Mouse (Mus musculus) ES-E14 (cell line): ENCODE measurements around the gene Oprd1. TPM values are rescaled to one million over a fixed set of nuclear protein-coding genes. Genes with fewer than 3 reads are reported as not detected.

Source experiments
- DNase-seq: peaks from one replicate; pipeline ENCODE4 v3.0.0-alpha.2; 2013; ENCODE audit warnings: low read depth, low spot score
- H3K27ac ChIP-seq: 2 replicates; pipeline ENCODE4 v1.5.1; 2012; ENCODE audit warnings: low read depth, mild to moderate bottlenecking, low read length, moderate library complexity, mixed read lengths; ENCODE audit not compliant: poor library complexity, insufficient read depth, severe bottlenecking
- H3K36me3 ChIP-seq: 2 replicates; pipeline ENCODE4 v1.6.1; 2012; ENCODE audit warnings: mild to moderate bottlenecking, low read length, moderate library complexity, mixed read lengths; ENCODE audit not compliant: control insufficient read depth, poor library complexity, insufficient read depth, severe bottlenecking
- H3K4me1 ChIP-seq, 2 experiments: fragments of 150-350 bp in 1 of 2; sonication (generic) in 1 of 2; 2 replicates each; pipeline ENCODE4 v1.6.1; 2012; ENCODE audit warnings: low read length in 2 of 2, mild to moderate bottlenecking in 1 of 2, mixed read lengths in 1 of 2; ENCODE audit not compliant: control insufficient read depth in 2 of 2, insufficient read depth in 2 of 2, poor library complexity in 1 of 2
- H3K4me3 ChIP-seq, 2 experiments: fragments of 150-350 bp in 1 of 2; sonication (generic) in 1 of 2; 2 replicates each; pipeline ENCODE4 v1.5.1; 2012; ENCODE audit warnings: low read length in 2 of 2, low read depth in 1 of 2, mild to moderate bottlenecking in 1 of 2, mixed read lengths in 1 of 2; ENCODE audit not compliant: insufficient read depth in 1 of 2, poor library complexity in 1 of 2, severe bottlenecking in 1 of 2
- H3K9ac ChIP-seq: 2 replicates; pipeline ENCODE4 v1.6.1; 2012; ENCODE audit warnings: low read depth, mild to moderate bottlenecking, low read length, mixed read lengths; ENCODE audit not compliant: poor library complexity, insufficient read depth, severe bottlenecking
- H3K9me3 ChIP-seq: fragments of 150-350 bp; sonication (generic); 2 replicates; pipeline ENCODE4 v1.6.1; 2012; ENCODE audit warnings: low read depth, mild to moderate bottlenecking, low read length; ENCODE audit not compliant: control insufficient read depth, insufficient read depth
- CHD2 ChIP-seq: IDR thresholded peaks from 2 replicates; pipeline ENCODE4 v1.6.1; 2014; ENCODE audit warnings: mild to moderate bottlenecking, low read depth, low read length, inconsistent platforms
- HCFC1 ChIP-seq: IDR thresholded peaks from 2 replicates; pipeline ENCODE4 v1.6.1; 2012; ENCODE audit warnings: low read length, inconsistent platforms, borderline replicate concordance; ENCODE audit not compliant: insufficient read depth
- MAFK ChIP-seq: IDR thresholded peaks from 2 replicates; pipeline ENCODE4 v1.6.1; 2014; ENCODE audit warnings: mild to moderate bottlenecking, low read depth, low read length, inconsistent platforms; ENCODE audit not compliant: insufficient read depth
- ZC3H11A ChIP-seq: IDR thresholded peaks from 2 replicates; pipeline ENCODE4 v1.6.1; 2012; ENCODE audit warnings: low read depth, mild to moderate bottlenecking, inconsistent platforms, low read length, borderline replicate concordance
- ZNF384 ChIP-seq: IDR thresholded peaks from 2 replicates; pipeline ENCODE4 v1.6.1; 2012; ENCODE audit warnings: low read depth, low read length, inconsistent platforms
- in situ Hi-C, 2 experiments: fragments of 600-800 bp; cut with MboI; formaldehyde crosslinking; loops; one replicate each; pipeline ENCODE4 v1.15.1; 2025; ENCODE audit warnings: low sequenced_read_pairs in 2 of 2, inconsistent platforms in 1 of 2; ENCODE audit not compliant: unreplicated experiment in 2 of 2
- total RNA-seq: library from RNA; depleted of rRNA; stranded (reverse); fragments of 300-350 nt; gene quantifications from 2 replicates; pipeline ENCODE4 v1.2.3, GENCODE M21; 2012; rRNA removed

The Oprd1 gene
- total RNA-seq, result 0.62 and 0.79 TPM in 2 replicates

DNA sequence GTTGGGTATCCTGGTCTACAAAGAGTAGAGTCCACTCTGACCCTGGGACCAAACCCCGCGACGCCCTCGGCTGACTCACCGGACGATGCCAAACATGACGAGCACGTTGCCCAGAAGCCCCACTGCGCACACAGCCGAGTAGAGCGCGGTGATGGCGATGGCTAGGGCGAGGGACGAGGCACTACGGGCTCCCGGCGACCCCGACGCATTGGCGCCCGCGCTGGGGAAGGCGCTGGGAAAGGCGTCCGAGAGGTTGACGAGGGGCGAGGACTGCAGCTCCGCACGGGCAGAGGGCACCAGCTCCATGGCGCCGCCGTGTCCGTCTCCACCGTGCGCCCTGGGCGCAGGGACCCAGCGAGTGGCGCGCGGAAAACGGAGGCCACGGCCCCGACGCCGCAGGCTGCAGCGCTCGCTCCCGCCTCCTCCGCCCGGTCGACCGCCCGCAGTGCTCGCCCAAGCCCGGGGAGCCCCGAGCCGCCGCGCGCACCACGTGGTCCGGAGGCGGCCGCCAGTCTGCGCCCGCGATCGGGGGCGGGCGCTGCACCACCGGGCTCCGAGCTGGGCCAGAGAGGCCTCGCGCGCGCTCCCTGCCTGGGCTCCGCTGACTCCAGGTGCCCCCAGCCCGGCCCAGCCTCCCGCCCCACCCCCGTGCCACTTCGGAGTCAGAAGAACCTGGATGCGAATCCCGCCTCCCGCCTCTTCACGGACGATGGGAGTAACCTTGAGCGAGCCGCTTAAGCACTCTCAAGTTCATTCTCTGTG is at the start of gene Oprd1:
Gene Oprd1 (minus strand): TSS at position 407 of the 762 bp plus-strand sequence.
- Histone ChIP-seq H3K4me1 (peaks cover 0 to 8% of the 10 kb centered on the region in 2 experiments; a peak in 2 of 4 replicates), H3K9ac (peak within 1 kb of the TSS; percentile 54), H3K4me3 (peak within 1 kb of the TSS; percentile 55 to 61), H3K27ac (no peak within 1 kb of the TSS), H3K9me3 (no peaks in the 10 kb centered on the region), H3K36me3 (no peaks in the 10 kb centered on the region)
- in situ Hi-C loops, result no loop called here
- no peak for TF ChIP-seq ZNF384
- no peak for TF ChIP-seq ZC3H11A
- no peak for TF ChIP-seq CHD2
- no peak for TF ChIP-seq HCFC1
- no peak for TF ChIP-seq MAFK
- DNase-seq, result no peak

DNA sequence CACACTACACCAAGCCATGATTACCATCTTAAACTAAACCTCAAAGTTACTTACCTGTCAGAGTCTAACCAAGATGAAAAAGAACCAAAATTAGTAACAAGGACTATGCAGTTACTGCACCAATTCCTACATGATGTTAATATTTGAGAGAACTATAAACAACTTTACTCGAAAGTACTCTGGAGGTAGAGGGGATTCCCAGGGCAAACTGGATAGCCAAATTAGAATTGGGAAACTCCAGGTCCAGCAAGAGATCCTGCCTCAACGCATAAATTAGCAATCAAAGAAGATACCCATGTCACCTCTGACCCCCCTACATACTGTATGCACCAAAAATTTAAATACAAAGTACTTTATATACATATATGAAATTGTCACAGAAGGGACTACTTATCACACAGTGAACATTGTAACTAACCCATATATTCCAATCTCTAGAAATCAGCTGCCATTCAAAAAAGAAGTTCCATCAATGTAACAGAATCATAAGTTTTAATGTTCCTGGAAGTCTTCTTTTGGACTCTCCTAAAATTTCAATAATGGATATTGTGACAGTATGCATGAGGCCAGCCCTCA is 43.6 kb upstream of the Oprd1 start:
- no peak for TF ChIP-seq HCFC1
- TF ChIP-seq ZNF384, result no peak
- TF ChIP-seq ZC3H11A, result no peak
- no peak for TF ChIP-seq CHD2
- TF ChIP-seq MAFK, result no peak
- no peak for DNase-seq
- Histone ChIP-seq H3K9me3 (no peaks in the 10 kb centered on the region), H3K4me1 (peaks cover 0 to 2% of the 10 kb centered on the region in 2 experiments; a peak in 1 of 4 replicates), H3K27ac (no peak overlapping the region), H3K4me3 (no peak overlapping the region), H3K9ac (no peak overlapping the region), H3K36me3 (peaks cover 10% of the 10 kb centered on the region)
- in situ Hi-C loops, result no loop called here

DNA sequence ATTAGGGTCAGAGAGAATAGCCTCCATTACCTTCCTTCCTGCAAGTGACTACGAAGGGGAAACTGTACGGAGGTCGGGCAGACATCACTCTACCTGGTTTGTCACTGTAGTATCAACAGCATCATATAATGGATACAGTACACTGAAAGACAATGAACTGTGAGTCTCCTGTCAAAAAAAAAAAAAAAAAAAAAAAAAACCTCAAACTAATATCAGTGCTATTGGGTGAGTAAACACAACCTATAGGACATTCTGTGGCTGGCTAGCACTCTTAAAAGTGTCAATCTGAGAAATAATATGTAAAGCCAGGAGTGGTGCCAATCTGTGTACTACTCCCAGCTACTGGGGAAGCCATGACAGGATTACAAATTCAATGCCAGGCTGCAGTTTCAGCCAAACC is 38.9 kb upstream of the Oprd1 start:
- H3K27ac ChIP-seq, result no peak overlapping the region; the same call in 1 of the 2 replicates
- no peak for TF ChIP-seq ZC3H11A
- no peak for TF ChIP-seq CHD2
- TF ChIP-seq ZNF384, result peak; percentile 45; the same call in 1 of the 2 replicates
- no peak for TF ChIP-seq MAFK

DNA sequence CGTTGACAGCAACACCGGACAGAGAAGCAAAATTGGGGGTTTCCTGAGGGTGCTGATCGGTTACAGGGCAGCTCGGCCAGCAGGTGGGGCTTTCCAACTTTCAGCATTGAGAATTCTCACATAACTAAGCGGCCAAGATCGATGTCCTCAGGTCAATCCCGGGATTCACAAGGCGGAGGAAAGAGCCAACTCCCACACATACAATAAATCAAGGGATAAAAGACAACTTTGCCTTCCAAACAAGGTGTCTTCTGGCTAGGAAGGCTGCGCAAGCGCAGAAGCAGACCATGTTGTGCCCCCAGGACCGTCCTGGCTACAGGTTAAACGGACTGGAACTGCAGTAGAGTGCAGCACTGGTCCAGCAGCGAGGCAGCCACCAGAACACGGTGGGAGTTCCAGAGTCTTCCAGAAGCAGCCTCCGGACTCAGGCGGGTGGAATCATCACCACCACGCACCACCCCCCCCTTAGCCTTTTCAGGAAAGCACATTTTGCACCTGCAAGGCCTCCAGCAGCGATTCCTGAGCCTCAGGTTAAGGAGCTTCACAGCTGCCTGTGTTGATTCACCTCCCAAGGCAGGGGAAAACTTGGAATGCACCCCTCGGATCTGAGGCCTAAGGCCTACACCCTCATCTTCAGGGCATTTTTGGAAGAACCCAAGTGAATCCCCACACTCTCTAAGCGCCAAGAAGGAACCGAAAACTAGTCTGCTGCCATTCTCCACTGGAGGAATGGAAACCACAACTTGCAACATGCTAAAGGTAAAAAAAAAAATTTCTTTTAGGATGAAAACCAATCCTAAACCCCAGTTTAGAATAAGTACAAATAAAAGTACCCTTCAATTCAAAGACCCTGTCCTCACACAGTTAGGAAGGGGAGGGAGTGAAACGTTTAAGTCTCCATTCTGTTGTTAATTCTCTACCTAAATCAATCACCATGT is 37.7 kb upstream of the Oprd1 start:
- H3K9ac ChIP-seq, result peak overlapping the region; percentile 4
- in situ Hi-C loops, result no loop called here
- H3K36me3 ChIP-seq, result peaks cover 7% of the 10 kb centered on the region

More for the DNA sequence above, 38.9 kb upstream of the Oprd1 start:
- no peak overlapping the region for H3K4me3 ChIP-seq
- in situ Hi-C loops, result no loop called here
- H3K4me1 ChIP-seq, result peaks cover 1 to 7% of the 10 kb centered on the region in 2 experiments; a peak in 2 of 4 replicates
- no peak overlapping the region for H3K9ac ChIP-seq
- H3K9me3 ChIP-seq, result no peaks in the 10 kb centered on the region
- DNase-seq, result no peak
- peaks cover 7% of the 10 kb centered on the region for H3K36me3 ChIP-seq

More for the DNA sequence above, 37.7 kb upstream of the Oprd1 start:
- Histone ChIP-seq H3K4me1 (peaks cover 1 to 7% of the 10 kb centered on the region in 2 experiments; a peak in 2 of 4 replicates), H3K27ac (peak overlapping the region; percentile 64), H3K9me3 (no peaks in the 10 kb centered on the region), H3K4me3 (no peak overlapping the region)
- no peak for DNase-seq
- TF ChIP-seq MAFK, result no peak
- TF ChIP-seq HCFC1, result no peak
